Mouse (Mus musculus): ENCODE data around the gene Dbnl. TPM values are rescaled to one million over a fixed set of nuclear protein-coding genes. Genes with fewer than 3 reads are reported as not detected.

The Dbnl gene
- polyA plus RNA-seq (2014; fragmentation: Nextera tagmentation; extraction: Ambion mirVana) = 145 and 148 TPM in 2 replicates

GRCm38 (mm10) chr11:5788056-5789014 lies at the start of gene Dbnl:
Dbnl (plus strand) TSS chr11:5788488.
- WGBS = under 1% methylated on average over 68 of the region's 74 CpGs

GRCm38 (mm10) chr11:5738888-5739632 lies 49.2 kb upstream of the Dbnl start:
- Histone ChIP-seq H3K9me3 (ENCODE audit: control insufficient read depth, low read length) (no peaks in the 10 kb centered on the region), H3K4me1 (ENCODE audit: control insufficient read depth, insufficient read depth, low read length) (peaks cover 7% of the 10 kb centered on the region; the same call in 1 of the 2 replicates), H3K4me2 (ENCODE audit: low read length) (no peak overlapping the region), H3K27ac (replicated peaks; ENCODE audit: low read depth, low read length) (no peak overlapping the region), H3K36me3 (ENCODE audit: control insufficient read depth, insufficient read depth, low read length) (no peaks in the 10 kb centered on the region), H3K4me3 (replicated peaks; ENCODE audit: low read depth, low read length) (no peak overlapping the region), H3K27me3 (ENCODE audit: control insufficient read depth, insufficient read depth, low read length) (no peaks in the 10 kb centered on the region), H3K9ac (replicated peaks; ENCODE audit: low read length) (no peak overlapping the region)
- WGBS = 80% methylated on average over 5 of the region's 5 CpGs
- ATAC-seq (ENCODE audit: low FRiP score, low TSS enrichment) (no peak), DNase-seq (no peak)

More at GRCm38 (mm10) chr11:5788056-5789014, at the start of gene Dbnl:
- Histone ChIP-seq H3K27ac (replicated peaks; ENCODE audit: low read depth, low read length) (peak within 1 kb of the TSS; percentile 93), H3K4me3 (replicated peaks; ENCODE audit: low read depth, low read length) (peak within 1 kb of the TSS; percentile 87), H3K9me3 (ENCODE audit: control insufficient read depth, low read length) (no peaks in the 10 kb centered on the region), H3K9ac (replicated peaks; ENCODE audit: low read length) (peak within 1 kb of the TSS; percentile 90), H3K4me1 (ENCODE audit: control insufficient read depth, insufficient read depth, low read length) (peaks cover 19% of the 10 kb centered on the region), H3K4me2 (ENCODE audit: low read length) (peak within 1 kb of the TSS; percentile 69), H3K27me3 (ENCODE audit: control insufficient read depth, insufficient read depth, low read length) (no peaks in the 10 kb centered on the region), H3K36me3 (ENCODE audit: control insufficient read depth, insufficient read depth, low read length) (peaks cover 20% of the 10 kb centered on the region)
- ATAC-seq (ENCODE audit: low FRiP score, low TSS enrichment) (peak; percentile 96), DNase-seq (peak; percentile 98)

GRCm38 (mm10) chr11:5739846-5740245 lies 48.4 kb upstream of the Dbnl start:
- Histone ChIP-seq H3K36me3 (ENCODE audit: control insufficient read depth, insufficient read depth, low read length) (no peaks in the 10 kb centered on the region), H3K4me3 (replicated peaks; ENCODE audit: low read depth, low read length) (no peak overlapping the region; the same call in 1 of the 2 replicates), H3K9me3 (ENCODE audit: control insufficient read depth, low read length) (no peaks in the 10 kb centered on the region), H3K27ac (replicated peaks; ENCODE audit: low read depth, low read length) (no peak overlapping the region), H3K27me3 (ENCODE audit: control insufficient read depth, insufficient read depth, low read length) (no peaks in the 10 kb centered on the region), H3K4me1 (ENCODE audit: control insufficient read depth, insufficient read depth, low read length) (peaks cover 7% of the 10 kb centered on the region; the same call in 1 of the 2 replicates), H3K9ac (replicated peaks; ENCODE audit: low read length) (no peak overlapping the region), H3K4me2 (ENCODE audit: low read length) (peak overlapping the region; percentile 96)
- ATAC-seq (ENCODE audit: low FRiP score, low TSS enrichment) (no peak), DNase-seq (no peak)
- 75% methylated on average over 3 of the region's 3 CpGs for WGBS

GRCm38 (mm10) chr11:5740599-5740964 lies 47.7 kb upstream of the Dbnl start:
- Histone ChIP-seq H3K27ac (replicated peaks; ENCODE audit: low read depth, low read length) (peak overlapping the region; percentile 77), H3K9ac (replicated peaks; ENCODE audit: low read length) (peak overlapping the region; percentile 94), H3K4me2 (ENCODE audit: low read length) (peak overlapping the region; percentile 96), H3K4me1 (ENCODE audit: control insufficient read depth, insufficient read depth, low read length) (peaks cover 7% of the 10 kb centered on the region; the same call in 1 of the 2 replicates), H3K9me3 (ENCODE audit: control insufficient read depth, low read length) (no peaks in the 10 kb centered on the region), H3K4me3 (replicated peaks; ENCODE audit: low read depth, low read length) (peak overlapping the region; percentile 84), H3K27me3 (ENCODE audit: control insufficient read depth, insufficient read depth, low read length) (no peaks in the 10 kb centered on the region), H3K36me3 (ENCODE audit: control insufficient read depth, insufficient read depth, low read length) (no peaks in the 10 kb centered on the region)
- peak; percentile 66 for DNase-seq
- WGBS = 1% methylated on average over 26 of the region's 26 CpGs
- ATAC-seq (ENCODE audit: low FRiP score, low TSS enrichment) = peak; percentile 64

- Histone ChIP-seq H3K27me3 (ENCODE audit: control insufficient read depth, insufficient read depth, low read length) (no peaks in the 10 kb centered on the region), H3K4me1 (ENCODE audit: control insufficient read depth, insufficient read depth, low read length) (peaks cover 7% of the 10 kb centered on the region; the same call in 1 of the 2 replicates), H3K9ac (replicated peaks; ENCODE audit: low read length) (peak overlapping the region; percentile 94), H3K4me3 (replicated peaks; ENCODE audit: low read depth, low read length) (peak overlapping the region; percentile 84), H3K27ac (replicated peaks; ENCODE audit: low read depth, low read length) (peak overlapping the region; percentile 77), H3K36me3 (ENCODE audit: control insufficient read depth, insufficient read depth, low read length) (no peaks in the 10 kb centered on the region), H3K9me3 (ENCODE audit: control insufficient read depth, low read length) (no peaks in the 10 kb centered on the region), H3K4me2 (ENCODE audit: low read length) (peak overlapping the region; percentile 96)
- ATAC-seq (ENCODE audit: low FRiP score, low TSS enrichment) (peak; percentile 82), DNase-seq (peak; percentile 81)
- WGBS = under 1% methylated on average over 49 of the region's 50 CpGs
These were observed 47.2 kb upstream of the Dbnl start for GRCm38 (mm10) chr11:5740965-5741627.

GRCm38 (mm10) chr11:5742106-5742505 lies 46.2 kb upstream of the Dbnl start:
- no peaks in the 10 kb centered on the region for H3K9me3 ChIP-seq (ENCODE audit: control insufficient read depth, low read length)
- H3K27me3 ChIP-seq (ENCODE audit: control insufficient read depth, insufficient read depth, low read length) = no peaks in the 10 kb centered on the region
- DNase-seq = no peak
- WGBS = 81% methylated on average over 7 of the region's 7 CpGs
- H3K9ac ChIP-seq (replicated peaks; ENCODE audit: low read length) = no peak overlapping the region
- no peak overlapping the region for H3K4me2 ChIP-seq (ENCODE audit: low read length)
- no peak overlapping the region for H3K27ac ChIP-seq (replicated peaks; ENCODE audit: low read depth, low read length)
- H3K4me1 ChIP-seq (ENCODE audit: control insufficient read depth, insufficient read depth, low read length) = peaks cover 7% of the 10 kb centered on the region; the same call in 1 of the 2 replicates
- no peak overlapping the region for H3K4me3 ChIP-seq (replicated peaks; ENCODE audit: low read depth, low read length)
- H3K36me3 ChIP-seq (ENCODE audit: control insufficient read depth, insufficient read depth, low read length) = no peaks in the 10 kb centered on the region
- ATAC-seq (ENCODE audit: low FRiP score, low TSS enrichment) = no peak

- Histone ChIP-seq H3K9ac (replicated peaks; ENCODE audit: low read length) (no peak overlapping the region), H3K36me3 (ENCODE audit: control insufficient read depth, insufficient read depth, low read length) (no peaks in the 10 kb centered on the region), H3K4me3 (replicated peaks; ENCODE audit: low read depth, low read length) (no peak overlapping the region), H3K9me3 (ENCODE audit: control insufficient read depth, low read length) (no peaks in the 10 kb centered on the region), H3K4me2 (ENCODE audit: low read length) (no peak overlapping the region), H3K27ac (replicated peaks; ENCODE audit: low read depth, low read length) (no peak overlapping the region), H3K27me3 (ENCODE audit: control insufficient read depth, insufficient read depth, low read length) (no peaks in the 10 kb centered on the region), H3K4me1 (ENCODE audit: control insufficient read depth, insufficient read depth, low read length) (peaks cover 7% of the 10 kb centered on the region; the same call in 1 of the 2 replicates)
- DNase-seq (no peak), ATAC-seq (ENCODE audit: low FRiP score, low TSS enrichment) (no peak)
- WGBS = 82% methylated on average over 2 of the region's 2 CpGs
These were observed 43.3 kb upstream of the Dbnl start for GRCm38 (mm10) chr11:5744951-5745350.

- no peaks in the 10 kb centered on the region for H3K27me3 ChIP-seq (ENCODE audit: control insufficient read depth, insufficient read depth, low read length)
- no peak for ATAC-seq (ENCODE audit: low FRiP score, low TSS enrichment)
- no peak overlapping the region for H3K27ac ChIP-seq (replicated peaks; ENCODE audit: low read depth, low read length)
- WGBS = 89% methylated on average over 2 of the region's 2 CpGs
- no peak overlapping the region for H3K4me2 ChIP-seq (ENCODE audit: low read length)
- H3K4me3 ChIP-seq (replicated peaks; ENCODE audit: low read depth, low read length) = no peak overlapping the region
- no peaks in the 10 kb centered on the region for H3K4me1 ChIP-seq (ENCODE audit: control insufficient read depth, insufficient read depth, low read length)
- DNase-seq = no peak
- H3K9me3 ChIP-seq (ENCODE audit: control insufficient read depth, low read length) = no peaks in the 10 kb centered on the region
- no peaks in the 10 kb centered on the region for H3K36me3 ChIP-seq (ENCODE audit: control insufficient read depth, insufficient read depth, low read length)
- H3K9ac ChIP-seq (replicated peaks; ENCODE audit: low read length) = no peak overlapping the region
These were observed 34.5 kb upstream of the Dbnl start for GRCm38 (mm10) chr11:5753755-5754154.
